Mouse (Mus musculus) adrenal gland, adult 8-10 months (tissue): Measurements from ENCODE around the gene Kctd5. TPM values are rescaled to one million over a fixed set of nuclear protein-coding genes. Genes with fewer than 3 reads are reported as not detected.
A peak's percentile ranks its signal among the peaks of the same experiment; 100 is the strongest.
"Not testable (repeated sequence)": the region's sequence is repeated elsewhere in the genome, so short reads cannot be mapped to it uniquely, and the experiment has no call there.

ENCODE experiments used
- DNase-seq: peaks from one replicate; pipeline ENCODE4 v3.0.0; 2022
- total RNA-seq, 4 experiments: library from RNA; stranded (reverse); gene quantifications; 2 replicates each; pipeline ENCODE4 v1.2.4; 2022

The Kctd5 gene
- total RNA-seq = 10 to 100 TPM; 13.7 to 17.7 (median 15.1) TPM

DNA sequence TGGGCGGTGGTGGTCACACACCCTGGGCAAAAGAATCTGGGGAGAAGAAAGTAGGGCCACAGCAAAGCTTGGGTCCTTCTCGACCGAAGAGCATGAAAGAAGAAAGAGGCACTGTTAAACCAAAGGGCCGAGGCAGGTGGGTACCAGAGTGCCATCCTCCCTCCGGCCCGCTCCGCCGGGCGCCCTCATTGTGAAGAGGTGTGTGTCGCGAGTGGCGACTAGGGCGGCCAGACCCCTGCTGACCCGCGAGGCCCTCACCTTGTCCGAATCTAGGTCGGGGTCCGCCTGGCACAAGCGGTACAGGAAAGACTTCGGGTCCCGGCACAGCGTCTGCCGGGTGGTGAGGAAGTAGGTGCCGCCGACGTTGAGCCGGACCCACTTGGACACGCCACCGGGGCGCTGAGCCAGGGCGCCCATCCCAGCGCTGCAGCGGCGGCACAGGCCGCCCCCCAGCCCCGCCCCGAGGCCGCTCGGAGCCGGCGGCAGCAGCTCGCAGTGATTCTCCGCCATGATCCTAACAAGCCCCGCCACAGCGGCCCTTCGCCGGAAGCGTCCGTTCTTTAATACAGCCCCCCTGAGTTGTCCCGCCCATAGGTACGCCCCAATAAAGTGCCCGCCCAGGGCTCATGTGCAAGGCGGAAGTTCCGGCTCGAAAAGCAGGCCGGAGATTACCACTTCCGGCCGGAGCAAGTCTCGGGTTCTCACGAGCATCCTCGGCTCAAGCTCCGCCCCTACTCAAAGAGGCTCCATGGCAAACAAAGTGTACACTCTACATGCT lies at the start of gene Kctd5:
TSS of gene Kctd5 (minus strand) at position 567 of the 778 bp plus-strand sequence.
- peak; percentile 91 for DNase-seq

DNA sequence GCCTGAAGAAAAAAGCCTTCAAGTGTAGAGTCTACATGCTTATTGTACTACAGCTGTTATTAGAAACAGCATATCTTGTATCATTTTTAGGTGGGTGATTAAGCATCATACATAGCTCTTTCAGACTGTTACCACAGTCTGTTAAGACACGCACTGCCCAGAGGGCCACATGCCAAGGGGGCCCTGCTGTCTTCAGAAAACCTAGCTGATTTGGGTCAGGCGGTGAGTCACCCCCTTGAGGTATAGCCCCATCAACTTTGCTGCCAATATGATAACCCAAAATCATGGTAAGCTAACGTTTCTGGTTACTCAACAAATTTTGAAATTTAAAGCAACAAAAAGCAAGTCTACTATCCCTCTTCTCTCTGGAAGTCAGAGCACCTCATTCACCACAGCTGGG lies 46.2 kb upstream of the Kctd5 start:
- no peak for DNase-seq

DNA sequence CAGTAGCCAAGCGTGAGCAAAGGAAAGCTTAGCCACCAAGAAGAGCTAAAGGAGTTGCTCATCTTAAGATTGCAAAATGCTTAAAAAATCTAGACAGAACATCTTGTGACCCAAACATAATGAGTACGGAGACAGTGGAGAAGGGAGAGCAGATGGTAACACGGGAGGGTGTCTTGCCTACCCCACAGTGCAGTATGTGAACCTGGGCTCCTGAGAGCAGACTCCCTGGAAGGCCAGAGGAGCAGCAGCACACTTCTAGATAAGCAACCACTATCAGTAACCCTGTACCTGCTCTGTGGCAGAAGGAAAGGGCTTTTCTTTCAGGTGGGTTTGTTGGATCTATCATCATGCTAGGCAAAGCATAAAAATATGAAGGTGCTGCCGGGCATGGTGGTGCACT lies 39.7 kb upstream of the Kctd5 start:
- DNase-seq = no peak

DNA sequence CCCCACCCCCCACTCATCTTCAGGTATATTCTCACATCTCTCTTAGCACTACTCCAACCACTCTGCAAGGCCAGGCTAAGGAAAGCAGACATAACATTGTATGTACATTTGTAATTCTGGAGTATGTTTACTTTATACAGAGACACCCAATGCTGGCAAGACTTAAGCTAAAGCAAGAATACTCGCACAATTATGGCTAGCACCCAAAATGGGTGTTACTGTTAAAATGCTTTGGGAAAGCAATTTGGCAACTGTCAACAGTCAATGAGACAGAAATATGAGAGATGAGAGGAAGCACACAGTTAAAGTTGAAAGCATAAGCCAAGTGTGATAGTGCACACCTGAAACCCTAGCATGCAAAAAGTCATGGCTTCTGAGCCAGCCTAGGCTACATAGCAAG lies 38.0 kb upstream of the Kctd5 start:
- no peak for DNase-seq

DNA sequence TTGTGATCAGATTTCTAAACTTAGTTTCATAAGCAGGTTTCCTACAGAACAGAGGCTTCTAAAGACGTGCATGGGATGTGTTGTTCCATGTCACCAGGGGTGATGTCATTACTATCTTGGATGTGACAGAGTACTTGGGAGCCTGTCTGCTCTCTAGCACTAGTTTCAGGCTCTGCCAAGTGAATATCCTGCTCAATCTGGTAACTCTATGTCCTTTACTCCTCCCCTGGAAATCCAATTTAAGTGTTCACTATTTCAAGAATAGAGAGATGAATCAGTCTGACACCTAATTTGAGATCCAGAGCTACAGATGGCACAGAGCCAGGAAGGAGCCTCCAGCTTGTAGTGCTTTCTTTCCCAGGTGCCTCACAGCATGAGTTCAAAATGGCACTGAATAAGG lies 35.6 kb upstream of the Kctd5 start:
- no peak for DNase-seq

DNA sequence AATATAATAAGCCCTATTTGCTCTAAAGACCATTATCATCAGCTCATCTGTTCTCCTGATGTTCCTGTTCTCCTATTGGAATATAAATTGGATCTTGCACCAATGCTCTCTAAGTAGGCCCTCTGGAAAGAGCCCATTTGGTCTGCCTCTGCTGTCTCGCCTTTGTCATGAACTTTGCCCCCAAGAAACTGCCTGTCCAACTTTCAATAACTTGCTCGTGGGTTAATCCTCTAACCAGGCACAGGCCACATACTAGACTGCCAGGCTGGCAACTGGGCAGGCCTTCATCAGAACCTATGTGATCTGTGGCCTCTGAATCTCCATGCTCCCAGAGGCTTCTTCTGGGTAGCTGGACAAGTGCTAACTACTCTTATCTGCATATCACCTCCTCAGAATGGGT lies 31.8 kb upstream of the Kctd5 start:
- DNase-seq = no peak

DNA sequence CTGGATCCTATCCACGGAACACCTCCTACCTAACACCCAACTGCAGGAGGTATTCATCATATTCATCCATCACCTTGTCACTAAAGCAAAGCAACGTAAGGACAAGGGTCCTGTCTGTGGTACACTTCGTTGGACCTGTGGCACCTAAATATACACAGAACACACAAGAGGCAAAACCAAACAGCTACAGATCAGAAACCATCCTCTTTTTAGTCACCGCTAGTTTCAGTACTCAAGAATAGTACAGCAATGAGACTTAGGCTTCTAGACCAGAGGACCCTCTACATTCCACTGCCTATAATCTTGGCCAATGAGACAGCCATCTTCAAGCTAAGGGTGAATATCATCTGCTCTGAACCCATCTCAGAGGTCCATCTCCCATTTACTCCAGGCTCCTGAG lies 25.1 kb upstream of the Kctd5 start:
- DNase-seq = no peak

DNA sequence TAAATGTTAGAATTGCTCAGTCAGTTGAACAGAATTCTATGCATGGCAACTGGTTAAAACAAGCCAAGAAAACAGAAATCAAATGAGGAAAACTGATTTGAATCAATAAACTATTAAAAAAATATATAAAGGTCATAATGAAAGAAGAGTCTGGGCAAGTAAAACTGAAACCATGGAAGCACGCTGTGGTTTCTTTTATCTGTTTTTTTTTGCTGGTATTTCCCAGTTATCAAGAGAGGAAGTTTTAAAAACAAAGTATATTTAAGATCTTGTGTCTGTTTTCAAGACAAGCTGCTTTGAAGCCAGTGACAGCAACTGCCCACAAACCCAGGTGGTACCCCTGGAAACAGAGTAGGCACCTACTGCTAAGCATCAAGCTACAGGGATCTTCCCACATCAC lies 17.3 kb upstream of the Kctd5 start:
- DNase-seq = no peak

DNA sequence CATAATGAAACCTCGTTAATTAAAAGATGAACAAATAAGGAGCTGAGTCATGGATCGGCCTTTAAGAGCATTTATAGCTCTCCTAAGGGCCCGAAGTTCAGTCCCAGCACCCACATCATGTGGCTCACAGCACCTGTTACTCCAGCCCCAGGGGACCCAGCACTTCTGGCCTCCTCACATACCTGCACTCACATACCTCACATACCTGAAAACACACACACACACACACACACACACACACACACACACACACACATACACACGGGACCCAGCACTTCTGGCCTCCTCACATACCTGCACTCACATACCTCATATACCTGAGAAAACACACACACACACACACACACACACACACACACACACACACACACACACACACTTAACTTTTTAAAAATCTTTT lies 13.1 kb upstream of the Kctd5 start:
- not testable (repeated sequence) for DNase-seq

DNA sequence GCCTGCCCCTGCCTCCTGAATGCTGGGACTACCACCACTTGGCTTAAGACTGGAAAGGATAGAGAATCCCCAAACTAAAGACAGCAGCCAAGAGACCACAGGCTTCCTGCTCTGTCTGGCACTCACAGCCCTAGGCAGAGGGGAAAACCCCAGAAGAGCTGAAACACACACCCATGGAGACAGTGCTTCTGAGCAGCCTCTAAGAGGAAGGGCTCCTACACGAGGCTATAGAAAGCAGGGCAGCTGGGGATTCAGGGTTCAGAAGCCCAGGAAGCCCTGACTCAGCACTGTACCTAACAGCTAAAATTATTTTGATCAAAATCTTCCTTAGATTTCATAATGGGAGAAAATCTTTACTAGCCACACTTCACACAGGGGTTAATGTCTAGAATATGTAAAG lies 11.3 kb upstream of the Kctd5 start:
- no peak for DNase-seq

DNA sequence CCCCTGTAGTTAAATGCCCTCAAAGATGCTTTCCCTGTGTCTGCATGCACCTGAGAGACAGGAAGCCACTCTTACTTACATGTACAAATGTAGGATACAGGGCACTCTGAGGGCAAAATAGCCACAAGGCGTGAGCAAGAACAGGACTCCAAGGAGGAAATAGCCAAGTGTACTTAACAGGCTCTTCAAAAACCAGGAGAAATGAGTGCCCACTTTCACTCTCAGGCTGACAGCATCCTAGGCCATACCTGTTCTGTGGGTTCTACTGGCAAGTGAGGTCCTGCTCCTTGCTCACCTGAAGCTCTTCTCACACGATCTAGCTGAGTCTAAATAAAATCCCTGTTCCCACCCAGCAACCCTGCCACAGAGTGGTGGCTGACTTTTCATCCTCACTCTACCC lies 3.8 kb upstream of the Kctd5 start:
- no peak for DNase-seq

DNA sequence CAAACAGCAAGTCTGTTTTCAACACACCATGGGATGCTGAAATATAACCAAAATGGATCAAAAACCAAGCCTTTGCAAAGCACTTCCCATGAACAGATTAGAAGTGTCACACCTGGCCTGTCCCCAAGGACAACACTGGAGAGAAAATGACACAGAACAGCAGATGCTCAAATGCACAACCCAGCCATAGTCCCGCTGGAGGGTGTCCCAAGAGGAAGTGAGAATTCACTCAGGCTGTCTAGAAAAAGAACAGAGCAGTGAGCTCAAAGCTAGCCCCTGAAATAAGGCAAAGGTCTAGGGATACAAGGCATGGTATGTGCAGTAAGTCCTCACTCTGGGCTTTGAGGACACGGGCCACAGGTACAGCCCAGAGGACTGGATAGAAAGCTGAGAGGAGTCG lies 3.8 kb downstream of the Kctd5 start:
- DNase-seq = no peak

DNA sequence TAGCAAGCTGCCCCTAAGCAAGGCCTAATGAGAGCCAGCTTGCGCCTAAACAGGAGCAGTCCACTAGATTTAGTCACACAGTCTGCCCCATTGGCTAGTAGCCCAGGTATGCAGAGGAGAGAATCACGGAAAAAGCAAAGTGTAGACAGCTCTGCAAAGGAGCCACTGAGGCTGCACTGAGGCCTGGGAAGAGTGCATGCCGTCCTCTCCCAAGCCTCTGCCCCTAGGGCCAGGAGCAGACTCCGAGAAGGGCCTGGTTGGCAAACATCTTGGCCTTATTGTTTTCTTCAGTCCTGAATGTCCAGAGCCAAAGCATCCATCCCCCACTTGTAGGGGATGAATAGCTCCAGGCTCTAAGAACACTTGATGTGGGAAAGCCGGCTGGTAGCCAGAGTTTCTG lies 5.0 kb downstream of the Kctd5 start:
- no peak for DNase-seq

DNA sequence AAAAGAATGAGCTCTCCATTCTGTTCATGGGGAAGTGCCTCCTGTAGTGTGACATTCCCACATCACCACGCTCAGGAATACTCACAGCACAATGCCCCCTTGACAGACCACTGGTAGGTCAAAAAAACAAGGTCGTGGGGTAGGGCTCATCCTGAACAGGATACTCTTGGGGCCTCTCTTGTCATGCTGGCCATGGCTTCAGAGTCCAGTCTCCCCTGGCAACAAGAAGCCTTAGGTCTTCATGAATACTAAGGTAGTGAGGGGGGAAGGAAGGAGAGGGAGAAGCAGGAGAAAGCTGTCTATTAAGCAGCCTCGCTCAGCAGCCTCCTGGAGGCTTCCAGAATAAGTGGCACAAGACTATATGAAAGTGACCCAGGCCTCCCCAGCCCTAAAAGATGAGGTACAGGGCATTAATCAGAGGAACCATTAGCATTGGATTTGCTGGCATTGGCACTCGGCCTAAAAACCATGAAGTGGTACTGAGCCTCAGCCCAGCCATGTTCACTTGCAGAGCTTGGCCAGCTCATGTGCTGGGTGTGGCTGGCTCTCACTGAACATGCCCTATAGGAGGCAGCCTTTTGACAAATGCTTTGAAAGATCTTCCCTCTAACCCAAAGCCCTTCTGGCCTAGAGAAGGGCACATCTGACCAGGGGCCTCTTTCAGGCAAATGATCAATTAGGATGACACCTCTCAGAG lies 10.7 kb downstream of the Kctd5 start:
- no peak for DNase-seq

DNA sequence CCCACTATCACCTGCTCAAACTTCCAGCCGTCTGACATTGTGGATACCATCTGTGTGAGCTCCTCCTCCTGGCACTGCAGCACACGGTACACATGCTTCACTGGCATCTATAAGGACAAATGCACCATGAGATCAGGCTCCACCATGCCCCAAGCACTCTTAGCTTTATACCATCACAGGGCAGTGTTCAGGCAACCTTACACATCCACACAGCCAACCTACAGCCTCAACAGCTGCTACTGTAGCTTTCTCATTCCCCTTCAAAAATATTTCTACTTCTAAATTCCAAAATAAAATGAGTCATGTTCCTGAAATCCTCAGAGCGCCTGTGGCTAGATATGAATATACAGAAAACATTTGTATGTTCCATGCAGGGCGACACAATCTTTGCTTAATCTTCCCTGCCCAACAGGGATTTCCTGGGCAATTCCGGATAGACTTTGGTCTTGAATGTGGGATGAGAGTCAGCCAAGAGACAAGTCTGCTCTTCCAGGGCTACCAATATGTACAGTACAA lies 15.5 kb downstream of the Kctd5 start:
- DNase-seq = no peak

DNA sequence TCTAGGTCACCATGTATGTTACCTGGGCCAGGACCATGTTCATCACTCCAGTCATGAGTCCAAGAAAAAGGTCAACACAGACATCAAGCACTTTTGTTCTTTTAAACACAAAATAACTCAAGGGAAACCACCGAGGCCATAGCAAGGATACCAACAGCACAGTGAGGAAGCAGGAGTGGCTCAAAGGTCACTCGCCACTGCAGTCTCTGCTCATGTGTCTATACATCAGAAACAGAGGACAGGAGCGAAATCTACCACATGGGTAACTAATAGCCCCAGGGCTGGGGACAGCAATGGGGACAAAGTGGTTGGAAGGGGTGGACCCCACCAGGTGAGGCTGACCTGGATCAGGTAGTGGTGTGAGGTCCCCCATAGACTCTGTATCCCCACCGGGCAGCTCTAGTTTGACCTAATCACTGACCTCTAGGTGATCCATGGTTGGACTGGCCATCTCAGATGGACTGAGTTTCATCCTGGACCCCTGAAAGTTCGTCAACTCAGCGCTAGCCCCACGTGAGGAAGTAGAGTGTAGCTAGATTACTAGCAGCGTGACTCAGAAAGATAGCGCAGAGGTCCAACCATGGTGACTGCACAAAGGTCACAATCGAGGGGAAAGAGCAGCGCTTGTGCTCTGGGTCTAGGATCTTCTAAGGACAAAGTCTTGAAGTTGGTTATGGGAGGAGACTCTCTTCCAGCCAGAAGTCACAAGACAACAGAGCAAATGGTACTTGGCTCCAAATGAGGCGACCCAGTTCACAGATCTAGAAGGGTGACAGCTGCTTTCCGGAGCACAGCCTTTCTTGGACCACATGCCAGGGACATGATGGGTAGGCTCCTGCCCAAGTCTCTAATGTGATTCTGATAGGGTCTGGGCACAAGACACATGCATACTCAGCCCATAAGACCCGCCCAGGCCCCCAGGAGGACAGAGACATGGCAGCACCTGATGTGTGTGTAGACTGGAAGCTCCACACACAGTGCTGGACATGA lies 16.4 kb downstream of the Kctd5 start:
- DNase-seq = no peak

DNA sequence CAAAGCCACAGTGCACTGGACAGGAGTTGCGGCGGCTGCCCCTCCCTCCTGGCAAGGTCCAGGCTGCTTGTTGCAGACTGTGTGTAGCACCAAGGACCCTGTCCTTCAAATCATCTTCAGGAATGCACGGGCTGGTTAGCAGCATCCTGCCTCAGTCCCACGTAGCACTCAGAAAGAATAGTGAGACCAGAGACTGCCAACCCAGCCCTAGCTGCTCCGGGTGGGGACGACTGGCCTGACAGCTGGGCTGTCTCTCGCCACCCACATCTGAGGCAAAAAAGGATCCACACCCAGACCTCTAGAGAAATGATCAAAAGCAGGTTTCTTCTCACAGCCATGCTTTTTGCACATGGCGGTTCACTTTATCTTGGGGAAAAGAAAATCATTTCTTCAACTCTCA lies 24.3 kb downstream of the Kctd5 start:
- no peak for DNase-seq

DNA sequence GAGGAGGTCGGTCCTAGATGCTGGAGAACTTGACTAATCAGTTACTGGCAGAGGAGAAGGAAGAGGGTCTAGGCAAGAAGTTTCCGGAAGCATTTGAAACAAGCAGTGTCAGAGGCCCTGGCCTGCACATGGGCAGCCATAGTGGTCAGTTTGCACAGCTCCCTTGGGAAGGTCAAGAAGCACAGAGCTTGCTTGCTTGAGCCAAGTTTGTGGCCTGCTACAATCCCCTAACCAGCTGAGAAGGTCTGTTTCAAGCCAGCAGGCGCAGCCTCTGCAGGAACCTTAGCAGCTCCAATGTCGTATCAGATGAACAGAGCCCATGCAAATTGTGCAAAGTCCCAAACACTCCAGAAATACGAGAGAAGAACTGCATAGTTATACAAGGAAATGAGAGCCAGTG lies 25.2 kb downstream of the Kctd5 start:
- DNase-seq = no peak

DNA sequence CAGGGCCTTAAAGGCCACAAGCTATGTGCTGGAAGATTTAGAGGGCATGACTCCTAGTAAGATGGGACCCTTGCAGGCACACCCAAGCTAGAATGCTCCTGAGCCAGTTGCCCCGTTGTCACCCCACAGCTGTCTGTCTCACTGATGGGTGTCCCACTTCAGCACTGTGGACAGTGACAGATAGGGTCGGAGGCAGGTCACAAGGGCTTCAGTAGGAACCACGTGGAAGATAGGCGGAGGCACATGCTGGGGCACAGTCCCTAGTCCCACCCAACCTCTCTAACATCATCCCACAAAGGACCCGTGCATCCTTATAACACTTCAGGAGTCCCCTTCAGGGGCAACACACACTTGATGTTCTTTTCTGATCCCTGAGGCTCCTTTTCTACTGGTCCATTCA lies 27.3 kb downstream of the Kctd5 start:
- no peak for DNase-seq

DNA sequence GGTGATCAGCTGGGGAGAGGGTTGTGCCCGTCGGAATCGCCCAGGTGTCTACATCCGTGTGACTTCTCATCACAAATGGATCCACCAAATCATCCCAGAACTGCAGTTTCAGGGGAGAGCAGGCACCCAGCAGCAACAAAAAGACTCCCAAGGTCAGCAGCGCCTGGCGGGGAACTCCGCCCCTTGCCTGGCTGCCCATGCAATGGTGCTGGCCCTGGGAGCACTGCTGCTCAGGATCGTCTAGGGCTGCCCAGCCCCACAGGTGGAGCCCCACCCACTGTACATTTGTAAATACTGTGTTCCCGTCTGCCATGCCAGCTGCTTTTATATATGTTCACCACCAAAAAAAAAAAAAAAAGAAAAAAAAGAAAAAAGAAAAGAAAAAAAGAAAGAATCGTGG lies 27.7 kb downstream of the Kctd5 start:
- DNase-seq = peak; percentile 19

DNA sequence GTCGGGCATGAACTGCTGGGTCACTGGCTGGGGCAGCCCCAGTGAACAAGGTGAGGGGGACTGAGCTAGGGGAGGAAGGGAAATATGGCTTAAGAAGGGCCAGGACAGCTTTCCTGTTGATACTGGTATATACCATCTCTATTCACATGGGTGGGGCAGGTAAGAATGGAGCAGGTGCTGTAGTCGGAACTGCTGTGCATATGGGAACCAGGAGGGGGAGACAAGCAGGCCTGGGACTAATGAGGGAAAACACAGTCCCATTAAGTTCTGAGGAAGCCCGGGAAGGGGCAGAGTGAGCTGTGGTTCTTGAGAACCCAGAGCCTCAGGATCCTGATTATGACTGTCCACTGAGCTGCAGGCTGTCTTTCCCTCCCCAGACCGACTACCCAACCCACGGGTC lies 28.8 kb downstream of the Kctd5 start:
- no peak for DNase-seq

DNA sequence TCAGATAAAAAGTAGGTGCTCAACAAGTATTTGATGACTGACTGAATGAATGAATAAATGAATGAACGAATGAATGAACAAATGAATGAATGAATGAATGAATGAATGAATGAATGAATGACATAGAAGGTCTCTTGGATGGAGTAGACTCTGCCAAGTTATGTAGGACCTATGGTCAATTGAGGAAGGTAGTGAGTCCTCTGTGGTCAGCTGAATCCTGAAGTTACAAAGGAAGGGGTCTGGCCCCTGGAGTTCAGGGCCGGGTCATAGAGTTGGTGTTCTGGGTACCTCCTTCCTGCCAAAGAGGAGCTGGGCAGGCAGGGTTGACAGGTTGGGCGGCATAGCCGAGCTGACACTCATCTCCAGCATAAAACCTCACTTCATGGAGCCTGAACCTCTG lies 35.4 kb downstream of the Kctd5 start, which contains the start of gene Prss27:
TSS of gene Prss27 (plus strand) at position 301 of the 400 bp plus-strand sequence.
- no peak for DNase-seq

DNA sequence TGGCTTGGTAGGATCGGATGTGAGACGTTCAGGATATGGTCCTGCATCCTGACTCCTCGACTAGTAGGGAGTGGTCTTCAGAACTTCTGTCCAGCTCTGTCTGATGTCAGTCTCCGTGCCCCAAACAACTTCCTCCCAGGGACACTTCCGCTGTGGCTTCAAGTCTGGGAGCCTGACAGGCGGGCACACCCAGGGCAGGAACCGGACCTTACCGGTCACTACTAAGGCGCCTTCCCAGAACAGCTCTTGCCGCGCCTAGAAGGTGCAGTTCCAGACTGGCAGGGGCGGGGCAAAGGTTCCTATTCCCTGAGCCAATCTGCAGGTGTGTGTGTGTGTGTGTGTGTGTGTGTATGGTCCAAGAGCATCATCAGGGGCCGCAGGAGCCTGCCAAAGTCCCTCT lies 35.9 kb downstream of the Kctd5 start:
- no peak for DNase-seq
